Mouse (Mus musculus): ENCODE results near the gene Gm20824. TPM values are rescaled to one million over a fixed set of nuclear protein-coding genes. Genes with fewer than 3 reads are reported as not detected.
"Not testable (repeated sequence)": the region's sequence is repeated elsewhere in the genome, so short reads cannot be mapped to it uniquely, and the experiment has no call there.

The Gm20824 gene
- not detected in 2 replicates for total RNA-seq (2012; rRNA removed)
- not detected for polyA plus RNA-seq (2012; ENCODE audit: insufficient read depth in 1 of 2, insufficient read length in 2 of 2, low read depth in 1 of 2, low replicate concordance in 2 of 2, missing spikeins in 1 of 2)

GRCm38 (mm10) chrY:8257607-8258006, at the start of gene Gm20824:
Gm20824 (plus strand) TSS chrY:8257907.
- not testable (repeated sequence) for H3K4me3 ChIP-seq (ENCODE audit: control insufficient read depth in 1 of 2, insufficient read depth in 1 of 2, low read depth in 2 of 2, low read length in 2 of 2); H3K36me3 ChIP-seq (ENCODE audit: control insufficient read depth in 1 of 2, insufficient read depth in 2 of 2, low read length in 2 of 2); H3K27me3 ChIP-seq (ENCODE audit: control insufficient read depth in 1 of 2, insufficient read depth in 2 of 2, low read length in 2 of 2); H3K9ac ChIP-seq (ENCODE audit: control insufficient read depth, low read depth, low read length, poor library complexity, severe bottlenecking); H3K9me3 ChIP-seq (replicated peaks; ENCODE audit: insufficient read depth, low read length); H3K27ac ChIP-seq (ENCODE audit: control insufficient read depth, low read depth, low read length); H3K79me2 ChIP-seq (ENCODE audit: control insufficient read depth, insufficient read depth, low read length, poor library complexity); DNase-seq (ENCODE audit: low read depth, low spot score); H3K4me1 ChIP-seq (ENCODE audit: control insufficient read depth in 1 of 2, insufficient read depth in 2 of 2, low read length in 2 of 2)

Other genes with a start within 250 kb of the Gm20824 start
- not detected in 2 replicates for gene Gm20825, start 186.4 kb upstream of the Gm20824 start, total RNA-seq (2012; rRNA removed)
- not detected for gene Gm20825, start 186.4 kb upstream of the Gm20824 start, polyA plus RNA-seq (2012; ENCODE audit: insufficient read depth in 1 of 2, insufficient read length in 2 of 2, low read depth in 1 of 2, low replicate concordance in 2 of 2, missing spikeins in 1 of 2)